Mouse (Mus musculus): ENCODE data around the gene A730015C16Rik.

A730015C16Rik gene

DNA sequence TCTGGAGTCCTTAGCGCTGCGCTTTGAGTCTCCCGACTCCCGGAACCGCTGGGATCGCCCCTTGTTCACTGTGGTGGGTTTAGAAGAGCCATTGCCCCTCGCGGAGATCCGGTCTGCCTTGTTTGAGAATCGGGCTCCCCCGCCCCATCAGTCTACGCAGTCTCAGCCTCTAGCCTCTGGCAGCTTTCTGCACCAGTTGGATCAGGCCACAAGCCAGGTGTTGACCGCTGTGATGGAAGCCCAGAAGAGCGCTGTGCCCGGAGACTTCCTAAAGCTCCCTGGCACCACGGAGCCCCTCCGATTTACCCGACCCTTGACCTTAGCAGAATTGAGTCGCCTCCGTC is at the start of gene A730015C16Rik:
TSS of gene A730015C16Rik (minus strand) at position 115 of the 344 bp plus-strand sequence.
- no peak for DNase-seq (ENCODE audit: low spot score in 2 of 2)

DNA sequence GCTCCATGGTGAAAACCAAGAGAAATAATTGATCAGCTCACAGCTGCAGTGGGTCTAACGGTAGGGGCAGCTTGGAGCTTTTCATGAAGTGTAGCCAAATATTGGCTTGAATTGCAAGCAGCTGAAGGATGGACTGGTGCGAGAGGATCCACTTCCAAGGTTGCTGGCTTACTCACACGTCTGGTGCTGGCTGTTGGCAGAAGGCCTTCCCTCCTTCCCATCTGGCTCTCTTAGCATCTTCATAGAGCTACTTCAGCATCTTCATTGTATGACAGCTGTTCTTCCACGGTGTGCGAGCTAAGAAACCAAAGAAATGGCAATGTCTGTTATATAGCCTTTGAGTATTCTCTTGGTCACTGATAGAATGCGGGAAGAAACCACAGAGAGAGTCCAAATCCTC is 42.5 kb upstream of the A730015C16Rik start:
- DNase-seq (ENCODE audit: low spot score in 2 of 2) = peak in 1 of 2 experiments; percentile 53

DNA sequence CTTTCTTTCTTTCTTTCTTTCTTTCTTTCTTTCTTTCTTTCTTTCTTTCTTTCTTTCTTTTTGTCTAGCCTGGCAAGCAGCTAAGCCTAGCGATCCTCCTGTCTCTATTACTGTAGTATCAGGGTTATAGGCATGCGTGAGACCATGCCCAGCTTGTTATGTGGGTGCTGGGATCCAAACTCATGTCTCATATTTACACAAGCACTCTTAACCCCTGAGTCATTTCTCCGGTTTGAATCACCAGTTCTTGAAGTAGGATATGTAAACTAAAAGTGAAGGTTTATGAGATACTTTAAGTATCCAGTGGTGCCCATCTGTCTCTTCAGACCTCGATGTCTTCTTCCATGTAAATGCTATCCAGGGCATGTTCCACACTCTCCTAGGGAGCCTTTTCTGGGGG is 39.0 kb upstream of the A730015C16Rik start:
- DNase-seq (ENCODE audit: low spot score in 2 of 2) = no peak

DNA sequence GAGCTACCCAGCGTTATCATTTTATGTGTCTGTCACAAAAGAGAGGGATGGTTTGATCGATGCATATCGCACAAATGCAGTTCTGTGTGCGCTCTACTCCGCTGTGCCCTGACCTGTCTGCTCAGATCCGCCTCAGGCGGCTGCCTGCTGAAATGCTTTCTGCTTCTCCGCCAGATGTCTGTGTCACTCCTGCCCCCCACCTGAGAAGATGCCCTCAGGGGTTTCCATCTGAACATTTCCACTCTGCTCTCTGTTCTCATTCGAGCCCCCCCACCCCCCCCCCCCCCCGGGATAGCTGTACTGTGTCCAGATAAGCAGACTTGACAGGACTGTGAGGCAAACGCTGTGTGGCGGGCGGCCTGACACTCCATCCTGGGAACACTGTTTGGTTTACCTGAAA is 35.4 kb upstream of the A730015C16Rik start:
- DNase-seq (ENCODE audit: low spot score in 2 of 2) = no peak

DNA sequence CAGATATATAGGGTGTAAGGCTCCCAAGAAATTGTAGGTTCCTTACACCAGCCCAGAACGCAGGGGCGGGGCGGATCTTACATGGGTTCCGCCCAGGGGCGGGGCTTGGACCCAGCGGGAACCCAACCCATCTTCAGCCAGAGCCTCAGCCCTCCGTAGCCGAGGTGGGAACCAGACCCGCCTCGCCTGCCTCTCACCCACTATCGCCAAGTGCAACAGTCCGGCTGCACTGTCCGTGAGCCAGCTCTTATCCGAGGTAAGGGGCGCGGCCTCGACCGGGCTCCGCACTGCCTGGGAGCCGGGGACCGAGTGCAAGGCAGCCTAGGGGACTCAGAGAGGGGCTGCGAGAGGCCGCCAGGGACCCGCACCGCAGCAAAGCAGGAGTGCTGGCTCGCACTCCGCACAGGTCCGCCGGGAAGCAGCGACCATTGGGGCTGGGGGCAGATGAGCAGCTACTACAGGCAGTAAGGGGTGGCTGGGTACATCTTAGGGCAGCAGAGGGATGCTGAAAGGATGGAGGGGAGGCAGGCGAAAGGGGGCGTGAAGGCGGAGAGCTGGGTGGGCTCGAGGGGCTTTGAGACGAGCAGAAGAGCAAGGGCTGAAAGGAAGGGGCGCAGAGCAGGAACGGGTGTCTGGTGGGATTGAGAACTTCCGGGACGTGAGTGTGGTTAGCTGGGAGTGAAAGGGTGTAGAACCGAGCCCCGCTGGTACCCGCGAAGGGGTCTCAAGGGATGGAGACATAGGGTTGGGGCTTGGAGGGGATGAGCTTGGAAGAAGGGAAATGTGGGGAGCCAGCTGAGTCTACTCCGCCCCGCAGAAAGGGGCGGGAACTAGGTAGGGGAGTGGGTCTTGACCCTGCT is 30.8 kb upstream of the A730015C16Rik start, which contains the start of gene Rab3b:
TSS of gene Rab3b (plus strand) at position 101 of the 860 bp plus-strand sequence.
- peak in 1 of 2 experiments; percentile 54 for DNase-seq (ENCODE audit: low spot score in 2 of 2)

DNA sequence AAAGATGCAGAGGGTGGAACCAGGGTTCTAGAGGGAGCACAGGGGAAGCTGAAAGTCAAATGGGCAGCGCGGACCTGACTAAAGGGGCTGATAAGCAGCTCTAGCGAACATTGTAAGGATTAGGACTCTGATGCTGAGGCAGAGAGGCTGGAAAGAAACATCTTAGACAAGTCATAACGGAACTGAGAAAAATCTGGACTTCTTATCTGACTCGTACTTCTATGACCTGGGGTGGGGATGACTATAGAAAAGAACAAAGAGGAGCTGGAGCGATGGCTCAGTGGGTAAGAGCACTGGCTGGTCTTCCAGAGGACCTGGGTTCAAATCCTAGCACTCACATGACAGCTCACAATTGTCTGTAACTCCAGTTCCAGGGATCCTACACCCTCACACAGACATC is 29.5 kb upstream of the A730015C16Rik start:
- no peak for DNase-seq (ENCODE audit: low spot score in 2 of 2)

DNA sequence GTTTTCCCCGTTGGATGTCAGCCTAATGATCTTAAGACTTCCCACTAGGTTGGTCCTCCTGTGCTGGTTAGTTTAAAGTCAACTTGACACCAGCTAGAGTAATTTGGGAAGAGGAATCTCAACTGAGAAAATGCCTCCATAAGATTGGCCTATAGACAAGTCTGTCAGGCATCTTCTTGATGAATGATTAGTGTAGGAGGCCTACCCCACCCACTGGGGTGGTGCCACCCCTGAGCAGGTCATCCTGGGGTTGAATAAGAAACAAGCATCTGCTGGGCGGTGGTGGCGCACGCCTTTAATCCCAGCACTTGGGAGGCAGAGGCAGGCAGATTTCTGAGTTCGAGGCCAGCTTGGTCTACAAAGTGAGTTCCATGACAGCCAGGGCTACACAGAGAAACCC is 25.3 kb upstream of the A730015C16Rik start:
- no peak for DNase-seq (ENCODE audit: low spot score in 2 of 2)

DNA sequence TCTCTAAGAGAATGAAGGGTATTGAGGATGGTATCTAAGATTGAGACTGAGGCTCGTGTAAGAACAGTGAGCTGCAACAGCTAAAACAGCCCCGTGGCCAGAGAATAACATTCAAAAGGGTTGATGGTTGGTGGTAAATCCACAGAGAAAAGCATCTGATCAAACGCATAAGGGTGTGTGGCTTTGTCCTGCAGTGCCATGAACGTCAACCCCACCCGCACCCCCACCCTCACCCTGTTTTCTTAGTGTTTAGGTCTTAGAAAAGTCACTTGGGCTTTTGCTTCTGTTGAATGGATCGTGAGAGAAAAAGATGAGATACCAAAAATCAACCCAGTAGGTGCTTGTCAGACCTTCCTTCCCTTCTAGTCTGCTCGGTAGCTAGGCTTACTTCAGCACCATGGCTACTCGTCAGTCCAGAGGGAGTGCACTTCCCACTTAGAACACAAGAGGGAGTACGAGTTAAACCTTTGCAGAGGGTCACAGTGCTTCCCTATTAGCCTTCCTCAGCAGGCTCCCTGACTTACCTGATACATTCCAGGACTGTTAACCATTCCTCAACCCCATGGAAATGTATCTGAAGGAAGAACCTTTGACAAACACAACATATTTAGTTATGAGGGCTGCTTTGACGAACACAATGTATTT is 21.4 kb upstream of the A730015C16Rik start:
- DNase-seq (ENCODE audit: low spot score in 2 of 2) = peak; percentile 71 to 96

DNA sequence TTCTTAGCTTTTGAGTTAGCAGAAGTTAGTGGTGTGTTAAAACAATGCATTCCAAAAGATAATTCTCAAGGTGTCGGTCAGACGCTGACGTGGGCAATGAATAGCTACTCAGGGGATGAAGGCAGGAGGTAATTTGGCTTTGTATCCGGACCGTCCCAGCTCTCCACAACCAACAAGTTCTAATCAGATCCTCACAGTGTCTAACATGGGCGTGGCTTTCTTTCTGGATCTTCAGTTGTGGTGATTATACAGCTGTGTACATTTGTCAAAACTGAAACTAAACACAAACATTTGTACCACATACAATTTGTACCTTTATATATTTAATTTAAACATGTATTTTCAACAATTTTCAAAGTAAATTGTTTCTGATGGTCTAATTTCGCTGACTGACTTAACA is 18.4 kb upstream of the A730015C16Rik start:
- no peak for DNase-seq (ENCODE audit: low spot score in 2 of 2)

DNA sequence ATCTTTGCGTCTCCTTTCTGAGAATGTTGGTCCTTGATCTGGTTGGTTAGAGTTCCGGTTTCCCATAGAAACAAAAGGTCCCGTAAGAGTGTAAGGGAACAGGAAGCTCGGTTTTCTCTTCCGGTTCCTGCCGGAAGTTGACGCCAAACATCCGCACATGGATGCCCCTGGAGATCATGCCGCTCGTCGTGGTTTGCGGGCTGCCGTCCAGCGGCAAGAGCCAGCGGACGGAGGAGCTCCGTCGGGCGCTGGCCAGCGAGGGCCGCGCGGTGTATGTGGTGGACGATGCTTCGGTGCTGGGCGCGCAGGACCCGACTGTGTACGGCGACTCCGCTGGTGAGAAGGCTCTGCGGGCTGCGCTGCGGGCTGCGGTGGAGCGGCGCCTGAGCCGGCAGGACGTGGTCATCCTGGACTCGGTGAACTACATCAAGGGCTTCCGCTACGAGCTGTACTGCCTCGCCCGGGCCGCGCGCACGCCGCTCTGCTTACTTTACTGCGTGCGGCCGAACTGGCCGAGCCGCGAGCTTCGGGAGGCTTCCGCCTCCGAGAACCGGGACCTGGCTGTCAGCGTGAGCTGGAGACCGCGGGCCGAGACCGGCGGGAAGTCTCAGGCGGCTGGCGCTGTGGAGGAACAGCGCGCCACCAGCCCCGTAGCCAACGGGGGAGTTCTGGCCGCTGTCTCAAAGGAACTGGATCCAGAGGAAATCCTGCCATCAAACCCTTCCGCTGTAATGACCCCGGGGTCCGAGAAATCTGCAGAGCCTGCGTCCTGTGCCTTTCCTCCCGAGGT is 509 bp downstream of the A730015C16Rik start, which contains the start of gene Kti12:
TSS of gene Kti12 (plus strand) at position 71 of the 790 bp plus-strand sequence.
- DNase-seq (ENCODE audit: low spot score in 2 of 2) = peak; percentile 68 to 83

DNA sequence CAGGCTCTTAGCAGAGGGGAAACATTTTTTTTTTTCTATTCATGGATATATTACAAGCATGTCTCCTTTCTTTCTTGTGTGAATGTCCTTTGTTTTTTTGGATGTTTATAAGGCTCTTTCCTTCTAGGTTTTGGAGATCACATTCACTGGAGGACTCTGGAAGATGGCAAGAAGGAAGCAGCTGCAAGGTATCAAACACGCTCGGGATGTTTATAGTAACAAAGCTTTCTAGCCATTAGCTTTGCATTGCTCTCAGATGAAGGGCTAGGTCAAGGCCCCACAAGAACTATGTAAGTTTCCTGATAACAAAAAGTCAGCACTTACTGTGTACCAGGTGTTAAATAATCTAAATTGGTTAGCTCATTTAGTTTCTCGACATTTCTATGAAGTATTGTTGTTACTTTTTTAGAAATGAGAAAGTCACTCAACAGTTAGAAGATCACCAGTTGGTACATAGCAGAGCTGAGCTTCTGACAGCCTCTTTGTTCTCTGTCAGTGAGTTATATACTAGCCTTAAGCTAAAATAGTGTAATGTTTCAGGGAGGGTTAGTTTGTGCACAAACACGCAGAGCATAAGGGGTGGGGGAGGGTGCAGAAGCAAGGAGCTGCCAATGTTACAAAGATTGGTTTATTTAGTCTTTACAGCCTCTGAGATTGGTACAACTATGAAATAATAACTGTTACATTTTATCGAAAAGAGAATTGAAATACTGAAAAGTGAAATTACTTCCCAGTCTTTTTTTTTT is 2.4 kb downstream of the A730015C16Rik start:
- no peak for DNase-seq (ENCODE audit: low spot score in 2 of 2)

DNA sequence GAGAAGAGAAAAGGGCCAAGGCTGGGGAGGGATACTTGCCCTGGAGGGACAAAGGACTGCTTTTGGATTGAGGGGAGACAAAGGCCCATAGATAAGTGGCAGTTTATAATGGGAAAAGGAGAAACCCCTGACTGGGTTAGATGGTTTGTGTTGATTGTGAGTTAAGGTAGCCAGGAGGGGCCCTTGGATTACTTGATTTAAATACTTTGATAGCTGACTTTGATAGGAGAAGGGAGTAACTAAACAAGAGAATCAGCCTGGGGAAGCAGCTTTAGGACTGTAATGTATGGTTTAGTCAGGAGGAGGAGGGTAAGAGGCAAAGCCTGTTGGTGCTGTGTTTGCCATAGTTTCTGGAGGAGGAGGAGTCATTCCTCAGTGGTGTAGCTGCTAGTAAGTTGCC is 5.1 kb downstream of the A730015C16Rik start:
- no peak for DNase-seq (ENCODE audit: low spot score in 2 of 2)

DNA sequence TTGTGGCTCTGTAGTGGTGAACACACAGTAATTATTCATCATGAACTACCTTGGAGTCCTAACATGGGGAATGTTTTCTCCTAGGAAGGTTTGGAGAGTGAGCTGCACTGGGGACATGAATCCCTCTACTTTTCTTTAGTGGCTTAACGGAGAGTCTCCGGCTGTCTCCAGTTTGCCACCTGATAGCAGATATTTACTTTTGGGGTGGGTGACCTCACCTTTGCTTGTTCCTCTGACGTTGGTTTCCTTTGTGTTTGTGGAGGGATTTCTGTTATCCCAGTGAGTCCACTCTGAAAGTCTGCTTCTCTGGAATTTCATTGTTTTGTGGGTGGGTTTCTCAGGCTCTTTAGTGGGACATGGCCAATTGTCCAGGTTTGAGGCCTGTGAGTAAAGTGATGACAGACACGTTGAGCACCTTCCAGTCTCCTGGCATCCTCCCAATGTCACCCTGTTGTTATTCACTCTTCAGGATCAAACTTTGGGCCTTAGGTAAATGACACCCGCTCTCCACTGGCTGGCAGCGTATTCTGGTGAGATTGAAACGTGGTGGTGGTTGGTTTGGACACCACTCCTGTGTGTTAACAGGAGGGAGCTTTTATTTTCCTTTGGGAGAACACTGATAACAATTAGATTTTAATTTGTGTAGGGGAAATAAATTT is 6.4 kb downstream of the A730015C16Rik start:
- DNase-seq (ENCODE audit: low spot score in 2 of 2) = no peak

DNA sequence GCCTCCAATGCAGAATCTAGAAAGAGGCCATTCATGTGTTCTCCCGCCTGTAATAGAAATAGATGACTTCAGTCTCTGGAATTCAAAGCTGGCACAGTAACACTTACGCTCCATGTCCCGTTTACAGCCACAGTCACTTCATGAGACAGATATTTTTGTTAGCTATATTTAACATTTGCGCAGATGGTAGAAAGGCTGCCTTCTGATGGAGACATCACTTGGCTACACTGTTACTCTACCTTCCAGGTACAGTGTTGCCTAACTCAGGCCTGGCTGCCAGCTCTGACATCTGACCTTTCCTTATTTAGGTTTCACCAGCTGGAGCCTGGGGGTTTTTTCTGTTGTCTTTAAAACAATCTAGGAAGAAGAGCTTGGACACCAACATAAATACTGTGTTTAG is 10.4 kb downstream of the A730015C16Rik start:
- peak in 1 of 2 experiments; percentile 35 for DNase-seq (ENCODE audit: low spot score in 2 of 2)

DNA sequence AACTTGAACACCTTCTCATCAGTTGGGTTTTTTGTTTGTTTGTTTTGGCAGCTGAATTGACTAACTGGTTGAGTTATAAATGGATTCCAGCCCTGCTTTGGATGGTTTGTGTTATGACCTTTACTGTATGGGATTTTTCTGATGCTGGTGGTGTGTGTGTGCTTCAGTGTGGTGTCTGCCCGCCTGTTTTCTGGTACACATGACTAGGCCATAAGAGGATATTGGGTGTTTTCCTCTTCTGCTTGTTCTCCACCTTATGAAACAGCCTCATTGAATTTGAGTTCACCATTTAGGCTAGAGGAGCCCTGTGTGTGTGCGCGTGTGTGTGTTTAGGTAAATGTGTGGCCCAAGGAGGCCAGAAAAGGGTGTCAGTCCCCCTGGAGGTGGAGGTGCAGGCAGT is 12.9 kb downstream of the A730015C16Rik start:
- no peak for DNase-seq (ENCODE audit: low spot score in 2 of 2)

DNA sequence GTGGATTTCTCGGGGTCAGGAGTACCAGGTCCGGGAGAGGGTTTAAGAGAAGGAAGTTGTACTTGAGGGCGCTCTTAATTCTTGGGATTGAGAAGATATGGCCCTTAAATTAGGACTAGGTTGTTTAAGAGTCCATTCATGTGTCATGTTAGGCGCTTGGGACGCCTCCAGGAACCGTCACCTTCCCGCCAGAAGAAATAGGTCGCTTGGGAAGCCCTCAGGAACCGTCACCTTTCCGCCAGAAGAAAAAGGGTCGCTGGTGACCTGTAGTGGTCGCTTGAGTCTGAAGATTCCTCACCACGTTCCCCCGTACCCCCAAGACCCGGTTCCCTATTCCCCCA is 13.5 kb downstream of the A730015C16Rik start:
- peak in 1 of 2 experiments; percentile 18 for DNase-seq (ENCODE audit: low spot score in 2 of 2)

DNA sequence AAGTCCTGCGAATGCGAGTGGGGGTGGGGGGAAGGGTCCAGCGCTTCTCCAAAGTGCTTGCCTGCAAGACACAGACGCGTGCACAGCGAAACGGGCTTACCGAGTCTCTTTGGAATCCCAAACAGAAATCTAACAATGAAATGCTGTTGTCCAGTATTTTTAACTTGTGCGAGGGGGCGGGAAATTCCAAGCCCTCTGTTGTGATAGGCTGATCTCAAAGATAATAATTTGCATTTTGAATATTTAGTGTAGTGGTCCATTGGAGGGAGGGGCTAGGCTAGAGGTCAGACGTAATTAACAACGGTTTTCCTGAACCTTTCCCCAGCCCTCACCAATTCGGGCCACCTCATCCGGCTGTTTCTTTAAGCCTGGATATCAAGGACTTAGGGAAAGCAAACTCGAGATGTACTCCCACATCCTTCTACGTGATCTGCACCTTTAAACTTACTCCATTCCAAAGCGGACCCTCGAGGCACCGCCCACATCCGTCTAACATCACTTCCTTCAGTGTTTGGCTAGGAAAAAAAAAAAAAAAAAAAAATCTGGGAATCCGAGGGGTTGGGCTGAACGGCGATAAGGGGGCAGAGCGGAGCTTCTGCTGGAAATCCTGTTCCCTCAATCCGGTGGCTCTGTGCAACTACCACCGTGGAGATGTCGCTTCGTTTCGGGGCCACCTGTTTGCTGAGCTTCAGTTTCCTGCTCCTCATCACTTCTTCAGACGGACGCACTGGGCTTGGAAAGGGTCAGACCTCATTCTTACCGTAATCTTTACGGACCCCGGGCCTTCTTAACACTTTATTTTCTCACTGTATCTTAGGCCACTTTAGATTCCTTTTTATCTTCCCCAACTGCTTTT is 14.1 kb downstream of the A730015C16Rik start, which contains the start of gene Txndc12:
TSS of gene Txndc12 (plus strand) at position 487 of the 856 bp plus-strand sequence.
- peak; percentile 68 to 87 for DNase-seq (ENCODE audit: low spot score in 2 of 2)

DNA sequence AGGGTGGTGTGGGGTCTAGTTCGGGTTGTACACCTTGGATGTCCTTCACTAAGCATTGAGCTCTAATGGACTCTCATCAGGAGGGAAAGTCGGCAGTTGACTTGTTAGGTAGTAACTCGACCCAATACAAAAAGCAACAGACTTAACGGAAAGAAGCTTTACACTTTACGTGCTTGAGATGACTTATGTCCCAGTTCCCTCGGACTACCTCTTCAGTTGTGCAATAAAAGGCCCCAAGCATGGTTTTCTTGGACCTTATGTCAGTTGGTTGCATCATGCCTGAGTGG is 14.6 kb downstream of the A730015C16Rik start:
- no peak for DNase-seq (ENCODE audit: low spot score in 2 of 2)

DNA sequence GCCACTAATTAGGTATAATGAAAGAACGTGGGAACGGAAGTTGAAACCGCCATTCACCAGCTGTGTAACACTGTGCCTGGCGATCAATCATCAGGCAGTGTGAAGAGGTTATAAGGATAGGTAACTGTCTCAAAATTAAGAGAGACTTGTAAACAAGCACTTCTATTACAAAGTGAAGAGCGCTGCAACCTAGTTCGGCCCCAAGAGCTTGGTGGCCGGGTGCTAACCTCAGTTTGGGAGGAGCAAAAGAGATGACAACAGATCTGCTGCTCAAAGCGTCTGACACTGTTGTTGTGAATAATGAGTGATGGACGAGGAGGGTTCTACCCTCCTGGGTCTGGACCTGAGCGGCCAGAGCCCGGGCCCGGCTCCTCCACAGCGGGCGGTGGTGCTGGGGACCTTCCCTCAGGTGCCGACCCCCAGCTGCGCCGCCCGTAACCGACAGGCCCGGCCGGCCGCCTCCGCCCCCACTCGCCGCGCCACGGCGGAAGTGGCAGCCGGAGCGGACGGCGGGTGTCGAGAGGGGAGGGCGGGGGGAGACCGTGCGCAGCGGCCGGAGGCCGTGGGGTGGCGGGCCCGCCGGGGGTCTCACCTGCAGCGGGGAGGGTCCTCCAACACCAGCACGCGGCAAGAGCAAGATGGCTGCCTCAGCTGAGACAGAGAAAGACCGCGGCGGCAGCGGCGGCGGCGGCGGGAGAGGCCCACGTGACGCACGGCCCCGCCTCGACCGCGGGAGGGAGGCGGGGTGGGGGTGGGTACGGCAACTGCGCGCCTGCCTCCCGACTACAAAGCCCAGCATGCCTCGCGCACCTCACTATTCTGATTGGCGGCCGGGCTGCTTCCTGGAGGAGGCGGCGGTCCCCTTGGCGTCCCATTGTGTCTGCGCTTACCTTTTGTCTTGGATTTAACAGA is 15.2 kb downstream of the A730015C16Rik start, which contains the start of gene Btf3l4:
TSS of gene Btf3l4 (minus strand) at position 699 of the 912 bp plus-strand sequence.
- DNase-seq (ENCODE audit: low spot score in 2 of 2) = peak; percentile 79 to 89
